Mouse (Mus musculus) adrenal gland (tissue): Measurements from ENCODE around the gene Ppp1r15a.

ENCODE experiments used
- intact Hi-C: fragments of 180-260 bp; cut with DNase I; formaldehyde crosslinking; loops from one replicate; pipeline ENCODE4 v1.15.1; 2025

The Ppp1r15a gene

DNA sequence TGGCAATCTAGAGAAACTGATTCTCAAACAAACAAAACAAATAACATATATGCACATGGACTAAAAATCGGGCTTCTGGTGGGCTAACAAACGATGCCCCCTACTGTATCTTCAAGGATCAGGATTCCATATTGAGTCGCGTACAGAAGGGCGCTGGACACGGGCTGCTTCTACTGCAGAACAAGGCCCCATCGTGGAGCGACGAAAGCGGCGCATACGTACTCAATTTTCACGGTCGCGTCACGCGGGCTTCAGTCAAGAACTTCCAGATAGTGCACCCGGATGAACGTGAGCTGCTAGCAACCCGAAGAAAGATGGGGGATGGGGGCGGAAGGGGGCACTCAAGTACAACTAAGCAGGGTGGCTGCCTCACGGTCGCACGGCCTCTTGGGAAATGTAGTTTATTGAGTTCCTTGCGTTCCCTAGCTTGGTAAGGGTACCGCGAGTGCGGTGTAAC is 4.3 kb downstream of the Ppp1r15a start:
- intact Hi-C loops, result no loop called here

DNA sequence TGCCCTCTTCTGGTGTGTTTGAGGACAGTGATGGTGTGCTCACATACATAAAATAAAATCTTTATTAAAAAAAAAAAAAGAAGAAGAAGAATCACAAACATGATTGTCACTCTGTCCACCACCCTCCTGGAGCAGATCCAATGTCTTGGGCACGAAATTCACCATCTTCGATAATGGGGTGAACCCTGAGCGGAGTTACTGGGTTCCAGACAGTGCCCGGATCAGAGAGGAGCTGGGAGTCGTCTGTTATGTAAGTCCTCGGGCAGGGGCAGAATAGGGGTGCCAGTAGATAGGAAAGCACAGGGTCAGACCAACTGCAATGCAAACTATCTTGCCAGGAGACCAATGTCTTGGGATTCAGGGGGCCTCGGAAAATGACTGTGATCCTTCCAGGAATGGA is 5.5 kb downstream of the Ppp1r15a start:
- intact Hi-C loops, result no loop called here

GRCm38 (mm10) chr7:45519345-45520120 is 6.5 kb downstream of the Ppp1r15a start:
- intact Hi-C loops, result loop anchor here (5.0 kb wide), 1 partner anchor 47 kb away; no protein-coding TSS in a partner anchor

GRCm38 (mm10) chr7:45518618-45519017 is 7.5 kb downstream of the Ppp1r15a start:
- intact Hi-C loops, result loop anchor here (5.0 kb wide), 1 partner anchor 46 kb away; no protein-coding TSS in a partner anchor

DNA sequence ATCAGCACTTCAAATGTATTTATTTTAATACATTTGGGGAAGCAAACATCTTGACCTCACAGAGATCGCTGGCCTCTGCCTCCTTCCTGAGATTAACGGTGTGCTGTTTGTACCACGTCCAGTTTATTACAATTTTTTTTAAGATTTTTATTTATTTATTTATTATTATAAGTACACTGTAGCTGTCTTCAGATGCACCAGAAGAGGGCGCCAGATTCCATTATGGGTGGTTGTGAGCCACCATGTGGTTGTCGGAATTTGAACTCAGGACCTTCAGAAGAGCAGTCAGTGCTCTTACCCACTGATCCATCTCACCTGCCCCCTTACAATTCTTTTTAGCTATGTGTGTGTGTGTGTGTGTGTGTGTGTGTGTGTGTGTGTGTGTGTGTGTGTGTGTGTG is 9.2 kb downstream of the Ppp1r15a start:
- intact Hi-C loops, result loop anchor here (5.0 kb wide), 1 partner anchor 45 kb away; no protein-coding TSS in a partner anchor

DNA sequence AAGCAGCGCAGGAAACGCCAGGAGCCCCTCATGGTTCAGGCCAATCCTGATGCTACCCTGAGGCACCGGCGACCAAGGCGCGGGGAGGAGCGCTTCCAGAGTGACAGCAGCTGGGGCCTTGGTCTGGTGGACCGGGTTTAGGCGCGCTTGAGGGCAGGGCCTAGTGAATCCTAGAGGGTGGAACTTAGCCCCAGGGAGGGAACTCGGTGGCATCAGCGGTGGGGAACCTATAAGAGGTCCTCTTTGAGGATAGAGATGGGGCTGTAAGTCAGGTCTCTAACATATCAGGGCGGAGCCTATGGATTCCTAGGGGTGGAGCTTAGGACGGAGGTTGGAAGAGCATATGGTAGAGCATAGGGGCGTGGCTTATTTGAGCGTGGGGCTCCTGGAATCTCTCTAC is 10.6 kb downstream of the Ppp1r15a start:
- intact Hi-C loops, result loop anchor here (5.0 kb wide), 1 partner anchor 43 kb away; no protein-coding TSS in a partner anchor

GRCm38 (mm10) chr7:45514411-45514810 is 11.7 kb downstream of the Ppp1r15a start:
- intact Hi-C loops, result no loop called here

DNA sequence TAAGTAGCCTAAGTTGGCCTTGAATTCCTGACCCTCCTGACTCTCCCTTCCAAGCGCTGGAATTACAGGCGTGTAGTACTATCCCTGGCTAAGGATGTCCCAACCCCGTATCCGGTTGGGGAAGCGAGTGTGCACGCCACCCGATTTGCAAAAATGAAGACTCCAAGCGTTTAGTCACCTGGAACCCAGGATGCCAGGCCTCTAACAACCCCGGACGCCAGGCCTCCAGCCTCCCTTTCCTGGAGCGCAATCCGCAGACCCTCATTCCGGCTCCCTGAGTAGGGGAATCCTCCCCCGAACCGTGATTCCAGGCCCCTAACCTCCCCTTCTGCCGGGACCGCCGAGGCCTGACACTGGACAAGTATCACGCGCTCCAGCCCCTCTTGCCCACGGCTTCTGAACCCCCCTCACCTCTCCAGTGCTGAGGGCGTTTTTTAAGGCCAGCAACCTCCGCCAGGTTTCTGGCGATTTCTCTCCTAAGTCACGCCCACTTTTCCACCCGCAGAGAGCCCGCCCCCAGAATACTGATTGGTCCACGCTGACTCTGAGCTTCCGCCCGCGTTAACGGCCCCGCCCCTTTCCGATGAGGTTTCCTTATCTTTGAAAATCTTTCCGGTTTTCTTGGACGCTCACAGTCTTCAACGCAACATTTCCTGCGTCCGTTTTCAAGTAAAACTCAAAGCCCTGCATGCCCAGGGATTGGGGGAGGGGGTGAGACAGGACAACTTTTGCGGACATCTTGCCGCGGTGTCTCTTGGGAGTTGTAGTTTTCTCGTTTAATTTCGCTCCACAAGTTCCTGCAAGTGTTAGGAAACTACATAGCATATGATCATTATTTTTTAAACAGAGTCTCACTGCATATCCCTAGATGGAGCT is 15.9 kb downstream of the Ppp1r15a start, which contains the start of gene Nucb1:
Gene Nucb1 (minus strand): TSS at position 495 of the 876 bp plus-strand sequence.
- intact Hi-C loops, result no loop called here

GRCm38 (mm10) chr7:45509181-45509882 is 16.7 kb downstream of the Ppp1r15a start:
- intact Hi-C loops, result no loop called here

- intact Hi-C loops, result no loop called here
Measured at GRCm38 (mm10) chr7:45508561-45508960, 17.5 kb downstream of the Ppp1r15a start.

DNA sequence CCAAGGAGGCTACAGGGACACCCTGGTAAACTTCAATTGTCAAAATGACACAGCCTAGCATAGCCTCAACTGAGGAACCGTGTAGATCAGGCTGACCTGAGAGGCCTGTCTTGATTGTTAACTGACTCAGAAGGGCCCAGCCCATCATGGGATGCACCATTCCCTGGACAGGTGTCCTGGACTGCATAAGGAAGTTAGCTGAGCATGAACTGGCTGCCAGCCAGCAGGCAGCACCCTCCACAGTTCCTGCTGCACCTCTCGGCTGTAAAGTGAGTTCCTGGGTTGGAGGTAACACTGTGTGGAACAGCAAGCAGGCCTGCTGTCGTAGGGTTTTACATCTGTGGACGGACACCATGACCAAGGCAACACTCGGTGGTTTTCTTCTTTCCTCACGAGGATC is 18.5 kb downstream of the Ppp1r15a start:
- intact Hi-C loops, result no loop called here

GRCm38 (mm10) chr7:45498427-45498826 is 27.6 kb downstream of the Ppp1r15a start:
- intact Hi-C loops, result no loop called here

DNA sequence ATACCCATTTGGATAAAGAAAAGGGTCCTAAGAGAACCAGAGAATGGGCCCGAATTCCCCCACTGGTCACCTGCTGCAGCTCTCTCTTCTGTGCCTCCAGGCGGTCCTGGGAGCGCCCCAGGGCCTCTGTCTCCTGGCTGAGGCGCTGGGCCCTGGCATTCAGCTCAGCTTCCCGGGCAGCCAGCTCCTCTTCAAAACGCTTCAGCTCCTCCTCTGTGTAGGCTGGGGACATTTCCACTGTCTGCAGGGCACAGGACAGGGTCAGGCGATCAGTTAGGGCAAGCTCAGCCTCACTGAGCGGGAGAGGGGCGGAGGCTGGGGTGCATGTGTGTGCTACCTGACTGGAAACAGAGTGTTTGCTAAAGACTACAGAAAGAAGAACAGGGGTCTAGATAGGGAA is 31.5 kb downstream of the Ppp1r15a start:
- intact Hi-C loops, result no loop called here

GRCm38 (mm10) chr7:45492951-45493350 is 33.1 kb downstream of the Ppp1r15a start:
- intact Hi-C loops, result no loop called here

DNA sequence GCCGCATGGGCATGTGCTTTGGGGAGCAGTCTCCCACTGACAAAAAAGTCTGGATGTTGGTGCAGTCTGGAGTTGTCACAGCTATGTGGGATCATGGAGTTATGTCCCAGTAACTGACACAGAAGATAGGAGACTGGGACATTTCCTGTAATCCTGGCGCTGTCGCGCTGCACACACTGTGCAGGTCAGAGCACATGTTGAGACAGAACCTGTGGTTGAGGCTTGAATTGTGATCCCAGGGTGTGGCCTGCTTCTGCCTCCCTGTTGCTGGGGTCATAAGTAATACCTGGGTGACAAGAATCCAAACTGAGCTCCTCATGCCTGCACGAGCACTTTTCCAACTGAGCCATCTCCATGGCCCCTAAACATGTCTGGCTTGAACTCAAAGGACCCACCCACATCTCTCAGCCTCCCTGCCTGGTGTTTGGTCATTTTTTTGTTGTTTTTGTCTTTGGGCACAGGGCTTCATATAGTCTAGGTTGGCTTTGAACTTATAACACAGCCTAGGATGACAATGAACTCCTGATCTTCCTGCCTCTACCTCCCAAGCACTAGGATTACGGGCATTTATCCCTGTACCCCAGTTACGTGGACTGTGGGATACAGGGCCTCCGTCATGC is 33.7 kb downstream of the Ppp1r15a start:
- intact Hi-C loops, result no loop called here

DNA sequence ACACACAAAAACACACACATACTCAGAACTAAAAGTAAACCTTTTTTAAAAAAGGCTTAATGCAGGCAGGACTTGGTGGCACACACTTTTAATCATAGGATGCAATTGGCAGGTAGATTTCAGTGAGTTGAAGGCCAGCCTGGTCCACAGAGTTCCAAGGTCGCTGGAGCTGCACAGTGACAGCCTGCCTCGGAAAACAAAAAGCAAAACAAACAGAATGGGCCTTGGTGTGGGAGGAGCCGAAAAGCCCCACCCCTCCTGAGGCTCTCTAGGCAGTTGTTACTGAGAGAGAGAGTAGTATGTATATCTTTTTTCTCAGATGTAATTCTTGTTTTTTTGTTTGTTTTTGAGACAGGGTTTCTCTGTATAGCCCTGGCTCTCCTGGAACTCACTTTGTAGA is 34.8 kb downstream of the Ppp1r15a start:
- intact Hi-C loops, result no loop called here

DNA sequence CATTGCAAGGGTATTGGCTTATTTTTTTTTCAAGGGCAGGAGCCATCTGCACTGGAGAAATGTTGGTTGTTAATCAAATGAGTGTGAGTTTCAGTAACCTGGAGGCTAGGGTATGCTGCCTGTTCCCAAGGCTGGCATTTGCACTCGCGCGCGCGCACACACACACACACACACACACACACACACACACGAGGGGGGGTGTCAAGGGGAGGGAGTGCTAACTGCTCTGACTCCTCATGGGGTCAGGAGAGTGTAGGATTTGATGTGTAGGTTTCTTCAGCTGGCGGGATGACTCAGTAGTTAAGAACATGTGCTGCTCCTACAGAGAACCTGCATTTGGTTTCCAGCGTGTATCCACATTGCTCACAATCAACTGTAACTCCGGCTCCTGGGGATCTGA is 35.2 kb downstream of the Ppp1r15a start:
- intact Hi-C loops, result no loop called here

- intact Hi-C loops, result no loop called here
Measured at GRCm38 (mm10) chr7:45489578-45489977, 36.5 kb downstream of the Ppp1r15a start.

DNA sequence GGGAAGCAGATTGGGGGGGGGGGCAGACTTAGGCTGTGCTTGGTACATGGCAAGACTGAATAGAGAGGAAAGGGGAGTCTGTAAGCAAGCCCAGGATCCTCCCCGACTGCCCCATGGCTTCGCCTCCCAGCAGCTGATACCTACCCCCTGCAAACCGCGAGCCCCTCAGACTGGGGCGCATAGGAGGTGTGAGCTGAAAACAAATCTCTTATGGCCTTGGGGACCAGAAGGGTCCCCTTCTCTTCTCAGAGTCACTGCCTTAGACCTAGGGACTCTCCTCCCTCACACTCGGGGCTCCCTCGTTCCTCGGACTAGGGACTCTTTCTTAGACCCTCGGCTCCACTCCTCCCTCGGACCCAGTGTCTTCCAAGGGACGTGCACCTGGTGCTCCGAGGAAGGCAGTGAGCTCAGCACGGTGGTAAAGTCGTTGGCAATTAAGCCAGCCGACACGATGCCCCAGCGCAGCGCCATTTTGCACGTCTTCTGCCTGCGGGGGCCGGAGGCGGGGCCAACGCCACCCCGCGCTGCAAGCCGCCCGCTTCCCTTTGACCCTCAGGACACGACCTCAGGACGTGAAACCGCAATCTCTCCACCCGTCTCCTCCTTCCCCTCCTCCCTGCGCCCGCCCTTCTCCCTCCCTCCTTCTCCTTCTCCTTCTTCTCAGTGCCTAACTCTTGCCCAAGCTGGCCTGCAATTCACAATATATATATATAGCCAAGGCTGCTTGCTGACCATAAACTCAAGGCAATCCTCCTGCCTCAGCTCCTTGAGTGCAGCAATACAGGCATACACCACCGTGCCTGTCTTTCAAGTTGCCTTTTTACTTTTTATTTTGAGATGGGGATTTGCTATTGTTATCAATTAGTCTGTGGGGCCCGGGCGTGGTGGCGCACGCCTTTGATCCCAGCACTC is 37.5 kb downstream of the Ppp1r15a start, which contains the start of gene Dhdh:
Gene Dhdh (minus strand): TSS at position 513 of the 912 bp plus-strand sequence.
- intact Hi-C loops, result no loop called here

GRCm38 (mm10) chr7:45487861-45488292 is 38.2 kb downstream of the Ppp1r15a start:
- intact Hi-C loops, result no loop called here
